Mouse (Mus musculus) neural tube, embryonic 13.5 days (tissue): Measurements from ENCODE around the gene Dnaic2. TPM values are rescaled to one million over a fixed set of nuclear protein-coding genes. Genes with fewer than 3 reads are reported as not detected.

ENCODE experiments used
- ATAC-seq: fragments of 200-750 bp; cut with Nextera tagmentation; 2 replicates; pipeline ENCODE4 v1.8.0; 2017; ENCODE audit warnings: low read depth, mild to moderate bottlenecking, moderate TSS enrichment, moderate library complexity
- H3K27ac ChIP-seq: fragments of 300-500 bp; sonication (generic); replicated peaks from 2 replicates; pipeline ENCODE4 v1.5.1; 2015; ENCODE audit warnings: moderate library complexity, mild to moderate bottlenecking, inconsistent platforms
- H3K27me3 ChIP-seq: fragments of 300-500 bp; sonication (generic); 2 replicates; pipeline ENCODE4 v1.6.1; 2015; ENCODE audit warnings: mild to moderate bottlenecking, inconsistent platforms
- H3K36me3 ChIP-seq: fragments of 300-500 bp; sonication (generic); 2 replicates; pipeline ENCODE4 v1.6.1; 2015; ENCODE audit warnings: mild to moderate bottlenecking, inconsistent platforms
- H3K4me1 ChIP-seq: fragments of 300-500 bp; sonication (generic); replicated peaks from 2 replicates; pipeline ENCODE4 v1.6.1; 2015; ENCODE audit warnings: inconsistent platforms
- H3K4me2 ChIP-seq: fragments of 300-500 bp; sonication (generic); 2 replicates; pipeline ENCODE4 v1.6.1; 2015; ENCODE audit warnings: inconsistent platforms, mild to moderate bottlenecking, moderate library complexity
- H3K4me3 ChIP-seq: fragments of 300-500 bp; sonication (generic); 2 replicates; pipeline ENCODE4 v1.5.1; 2015; ENCODE audit warnings: mild to moderate bottlenecking, inconsistent platforms
- H3K9ac ChIP-seq: fragments of 300-500 bp; sonication (generic); 2 replicates; pipeline ENCODE4 v1.6.1; 2015; ENCODE audit warnings: moderate library complexity, mild to moderate bottlenecking, inconsistent platforms
- H3K9me3 ChIP-seq: fragments of 300-500 bp; sonication (generic); 2 replicates; pipeline ENCODE4 v1.6.1; 2016; ENCODE audit warnings: inconsistent platforms
- WGBS: fragments of 180-500 bp; shearing (Covaris S2); methylation state at CpG from one replicate; pipeline ENCODE4 v1.1.7; 2015; 5-methylcytosine and 5-hydroxymethylcytosine counted together
- polyA plus RNA-seq: library from polyadenylated mRNA; unstranded; fragments of >200 nt; fragmentation: Nextera tagmentation; extraction: Ambion mirVana; gene quantifications from 2 replicates; pipeline ENCODE4 v1.2.1, GENCODE M21; 2015

Gene Dnaic2
- polyA plus RNA-seq, 1 experiment from 2014 or later = 2.9 TPM

- peak overlapping the region; percentile 49; the same call in 1 of the 2 replicates for H3K27ac ChIP-seq
- no peaks in the 10 kb centered on the region for H3K9me3 ChIP-seq
- H3K9ac ChIP-seq = no peak overlapping the region
Observed at GRCm38 (mm10) chr11:114687574-114688188, 39.5 kb upstream of the Dnaic2 start.

GRCm38 (mm10) chr11:114688729-114689128 lies 38.5 kb upstream of the Dnaic2 start:
- no peaks in the 10 kb centered on the region for H3K27me3 ChIP-seq

More at GRCm38 (mm10) chr11:114687574-114688188, 39.5 kb upstream of the Dnaic2 start:
- 0 out of 2 replicates have a peak, but pooled peaks have one; percentile 34 for ATAC-seq
- WGBS = 56% methylated on average over 9 of the region's 10 CpGs
- Histone ChIP-seq H3K4me2 (no peak overlapping the region), H3K36me3 (0 out of 2 replicates have a peak, but pooled peaks cover 6% of the 10 kb centered on the region), H3K27me3 (no peaks in the 10 kb centered on the region), H3K4me3 (no peak overlapping the region), H3K4me1 (peaks cover 28% of the 10 kb centered on the region)

GRCm38 (mm10) chr11:114690192-114690591 lies 37.0 kb upstream of the Dnaic2 start:
- Histone ChIP-seq H3K9me3 (no peaks in the 10 kb centered on the region), H3K27me3 (no peaks in the 10 kb centered on the region), H3K4me2 (no peak overlapping the region), H3K36me3 (peaks cover 8% of the 10 kb centered on the region), H3K9ac (no peak overlapping the region), H3K27ac (no peak overlapping the region), H3K4me1 (peaks cover 22% of the 10 kb centered on the region; the same call in 1 of the 2 replicates), H3K4me3 (no peak overlapping the region)
- 89% methylated on average over 15 of the region's 15 CpGs for WGBS
- ATAC-seq = no peak

More at GRCm38 (mm10) chr11:114688729-114689128, 38.5 kb upstream of the Dnaic2 start:
- WGBS = 92% methylated on average over 2 of the region's 3 CpGs
- no peak overlapping the region for H3K9ac ChIP-seq
- peaks cover 6% of the 10 kb centered on the region; the same call in 1 of the 2 replicates for H3K36me3 ChIP-seq
- no peak overlapping the region for H3K4me3 ChIP-seq
- H3K4me2 ChIP-seq = no peak overlapping the region
- H3K4me1 ChIP-seq = peaks cover 28% of the 10 kb centered on the region
- H3K9me3 ChIP-seq = no peaks in the 10 kb centered on the region
- H3K27ac ChIP-seq = no peak overlapping the region
- no peak for ATAC-seq

- ATAC-seq = no peak
Observed at GRCm38 (mm10) chr11:114691454-114692182, 35.6 kb upstream of the Dnaic2 start.

GRCm38 (mm10) chr11:114692601-114693000 lies 34.6 kb upstream of the Dnaic2 start:
- no peak overlapping the region for H3K27ac ChIP-seq
- 40% methylated on average over 7 of the region's 7 CpGs for WGBS
- H3K9me3 ChIP-seq = no peaks in the 10 kb centered on the region
- H3K9ac ChIP-seq = no peak overlapping the region
- H3K4me2 ChIP-seq = no peak overlapping the region
- H3K4me1 ChIP-seq = peaks cover 15% of the 10 kb centered on the region; the same call in 1 of the 2 replicates
- H3K27me3 ChIP-seq = no peaks in the 10 kb centered on the region
- no peak for ATAC-seq
- H3K4me3 ChIP-seq = no peak overlapping the region
- H3K36me3 ChIP-seq = peaks cover 26% of the 10 kb centered on the region

More at GRCm38 (mm10) chr11:114691454-114692182, 35.6 kb upstream of the Dnaic2 start:
- Histone ChIP-seq H3K9ac (no peak overlapping the region), H3K4me2 (no peak overlapping the region), H3K9me3 (no peaks in the 10 kb centered on the region), H3K27me3 (no peaks in the 10 kb centered on the region), H3K36me3 (peaks cover 19% of the 10 kb centered on the region), H3K4me3 (no peak overlapping the region), H3K4me1 (peaks cover 16% of the 10 kb centered on the region; the same call in 1 of the 2 replicates), H3K27ac (no peak overlapping the region)
- 62% methylated on average over 6 of the region's 6 CpGs for WGBS

- Histone ChIP-seq H3K27ac (no peak overlapping the region), H3K4me2 (no peak overlapping the region), H3K9ac (no peak overlapping the region), H3K36me3 (peaks cover 31% of the 10 kb centered on the region), H3K4me1 (0 out of 2 replicates have a peak, but pooled peaks cover 10% of the 10 kb centered on the region), H3K27me3 (no peaks in the 10 kb centered on the region), H3K4me3 (no peak overlapping the region), H3K9me3 (no peaks in the 10 kb centered on the region)
- 89% methylated on average over 6 of the region's 6 CpGs for WGBS
- no peak for ATAC-seq
Observed at GRCm38 (mm10) chr11:114693456-114693855, 33.8 kb upstream of the Dnaic2 start.

- no peak overlapping the region for H3K4me2 ChIP-seq
- no peak overlapping the region for H3K27ac ChIP-seq
- H3K9me3 ChIP-seq = no peaks in the 10 kb centered on the region
- no peak overlapping the region for H3K9ac ChIP-seq
- H3K4me3 ChIP-seq = no peak overlapping the region
- peaks cover 32% of the 10 kb centered on the region for H3K36me3 ChIP-seq
- no peaks in the 10 kb centered on the region for H3K27me3 ChIP-seq
- WGBS = 90% methylated on average over 2 of the region's 2 CpGs
- no peak for ATAC-seq
- 0 out of 2 replicates have a peak, but pooled peaks cover 10% of the 10 kb centered on the region for H3K4me1 ChIP-seq
Observed at GRCm38 (mm10) chr11:114694451-114694850, 32.8 kb upstream of the Dnaic2 start.

GRCm38 (mm10) chr11:114698496-114698895 lies 28.7 kb upstream of the Dnaic2 start:
- H3K9ac ChIP-seq = no peak overlapping the region
- H3K9me3 ChIP-seq = no peaks in the 10 kb centered on the region
- peaks cover 20% of the 10 kb centered on the region for H3K4me1 ChIP-seq
- H3K4me2 ChIP-seq = no peak overlapping the region
- H3K36me3 ChIP-seq = peaks cover 26% of the 10 kb centered on the region
- ATAC-seq = no peak
- H3K27ac ChIP-seq = no peak overlapping the region
- no peak overlapping the region for H3K4me3 ChIP-seq
- 92% methylated on average over 7 of the region's 7 CpGs for WGBS
- no peaks in the 10 kb centered on the region for H3K27me3 ChIP-seq

- no peak for ATAC-seq
- Histone ChIP-seq H3K4me1 (peaks cover 30% of the 10 kb centered on the region), H3K9ac (no peak overlapping the region), H3K36me3 (peaks cover 26% of the 10 kb centered on the region), H3K27ac (no peak overlapping the region), H3K9me3 (no peaks in the 10 kb centered on the region), H3K4me2 (no peak overlapping the region), H3K27me3 (no peaks in the 10 kb centered on the region), H3K4me3 (no peak overlapping the region)
- WGBS = 80% methylated on average over 12 of the region's 12 CpGs
Observed at GRCm38 (mm10) chr11:114699511-114699910, 27.7 kb upstream of the Dnaic2 start.

GRCm38 (mm10) chr11:114702311-114702995 lies 24.8 kb upstream of the Dnaic2 start:
- ATAC-seq = no peak
- H3K9me3 ChIP-seq = no peaks in the 10 kb centered on the region
- no peak overlapping the region for H3K4me2 ChIP-seq
- no peaks in the 10 kb centered on the region for H3K27me3 ChIP-seq
- no peak overlapping the region for H3K4me3 ChIP-seq
- H3K4me1 ChIP-seq = peaks cover 40% of the 10 kb centered on the region
- peak overlapping the region; percentile 83 for H3K27ac ChIP-seq
- 89% methylated on average over 15 of the region's 15 CpGs for WGBS
- H3K36me3 ChIP-seq = peaks cover 10% of the 10 kb centered on the region; the same call in 1 of the 2 replicates
- no peak overlapping the region for H3K9ac ChIP-seq

GRCm38 (mm10) chr11:114702996-114703361 lies 24.2 kb upstream of the Dnaic2 start:
- no peak for ATAC-seq
- 81% methylated on average over 6 of the region's 6 CpGs for WGBS
- peaks cover 15% of the 10 kb centered on the region for H3K36me3 ChIP-seq
- no peak overlapping the region for H3K4me2 ChIP-seq
- H3K27ac ChIP-seq = peak overlapping the region; percentile 83
- H3K27me3 ChIP-seq = no peaks in the 10 kb centered on the region
- H3K9me3 ChIP-seq = no peaks in the 10 kb centered on the region
- H3K4me1 ChIP-seq = peaks cover 40% of the 10 kb centered on the region
- no peak overlapping the region for H3K9ac ChIP-seq
- H3K4me3 ChIP-seq = no peak overlapping the region
